Mouse (Mus musculus): Measurements from ENCODE around the gene Ston2.

DNA sequence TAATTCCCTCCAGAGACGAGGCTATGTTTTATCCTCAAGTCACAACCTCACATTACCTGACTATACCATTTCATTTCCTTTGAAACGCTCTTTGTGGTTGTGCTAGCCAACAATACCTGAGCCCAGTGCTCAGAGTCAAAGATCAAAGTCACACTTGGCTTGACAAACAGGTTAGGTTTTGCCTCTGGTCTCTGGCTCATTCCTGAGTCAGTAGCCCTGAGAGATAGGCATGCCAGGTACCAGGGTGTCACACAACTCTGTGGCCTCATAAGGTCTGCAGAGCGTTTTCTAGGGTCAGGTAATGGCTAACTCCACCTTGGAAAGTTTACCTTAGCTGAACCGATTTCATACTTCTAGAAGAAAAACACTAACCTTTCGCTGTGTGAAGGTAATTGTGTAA, 35.5 kb downstream of the Ston2 start:
- no peak for TF ChIP-seq POLR2A (IDR thresholded peaks at IDR 0.05; ENCODE audit: borderline replicate concordance, insufficient read depth, low read length)
- TF ChIP-seq CTCF (IDR thresholded peaks at IDR 0.05; ENCODE audit: borderline replicate concordance, insufficient read depth, low read depth, low read length) = no peak

Data from cerebellum, adult 2 months (tissue).